Mouse (Mus musculus): ENCODE data around the gene Rgn. TPM values are rescaled to one million over a fixed set of nuclear protein-coding genes. Genes with fewer than 3 reads are reported as not detected.

The Rgn gene
- 0.52 TPM for polyA plus RNA-seq (2015; fragmentation: Illumina TruSeq; extraction: RNeasy Lipid Tissue Mini Kit (QIAGEN cat#74804); ENCODE audit: insufficient read depth, low read depth, low replicate concordance)

DNA sequence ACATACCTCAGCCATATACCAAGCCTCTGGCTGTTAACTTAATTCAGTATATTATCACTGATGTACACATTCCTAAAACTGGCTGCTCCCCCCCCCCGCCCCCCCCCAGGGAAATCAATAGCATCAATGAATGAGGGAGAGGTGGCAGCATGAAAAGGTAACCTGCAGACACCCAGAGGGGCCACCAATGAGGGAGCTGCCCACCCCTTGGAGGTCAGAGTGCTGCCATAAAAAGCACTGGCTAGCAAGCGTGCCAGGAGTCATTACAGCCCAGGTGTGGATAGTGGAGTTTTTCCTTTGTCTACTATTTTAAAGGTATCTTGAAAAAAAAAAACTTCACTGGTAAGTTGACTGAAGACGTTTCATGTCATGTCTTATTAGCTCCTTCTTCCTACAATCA, at the start of gene Rgn:
Gene Rgn, plus strand, starts transcription at position 256 of the 400 bp plus-strand sequence.

Other genes with a start within 250 kb of the Rgn start
- gene Rp2, start 185.3 kb upstream of the Rgn start, polyA plus RNA-seq (2015; fragmentation: Illumina TruSeq; extraction: RNeasy Lipid Tissue Mini Kit (QIAGEN cat#74804); ENCODE audit: insufficient read depth, low read depth, low replicate concordance) = 2.2 TPM
- gene Jade3, start 124.1 kb upstream of the Rgn start, polyA plus RNA-seq (2015; fragmentation: Illumina TruSeq; extraction: RNeasy Lipid Tissue Mini Kit (QIAGEN cat#74804); ENCODE audit: insufficient read depth, low read depth, low replicate concordance) = 2.9 TPM
- gene Rbm10, start 67.7 kb downstream of the Rgn start, polyA plus RNA-seq (2015; fragmentation: Illumina TruSeq; extraction: RNeasy Lipid Tissue Mini Kit (QIAGEN cat#74804); ENCODE audit: insufficient read depth, low read depth, low replicate concordance) = 13.7 TPM
- 65.9 TPM for gene Ndufb11, start 67.8 kb downstream of the Rgn start, polyA plus RNA-seq (2015; fragmentation: Illumina TruSeq; extraction: RNeasy Lipid Tissue Mini Kit (QIAGEN cat#74804); ENCODE audit: insufficient read depth, low read depth, low replicate concordance)
- gene Uba1, start 108.5 kb downstream of the Rgn start, polyA plus RNA-seq (2015; fragmentation: Illumina TruSeq; extraction: RNeasy Lipid Tissue Mini Kit (QIAGEN cat#74804); ENCODE audit: insufficient read depth, low read depth, low replicate concordance) = 45.4 TPM
- gene Cdk16, start 138.2 kb downstream of the Rgn start, polyA plus RNA-seq (2015; fragmentation: Illumina TruSeq; extraction: RNeasy Lipid Tissue Mini Kit (QIAGEN cat#74804); ENCODE audit: insufficient read depth, low read depth, low replicate concordance) = 35.8 TPM
- gene Usp11, start 154.1 kb downstream of the Rgn start, polyA plus RNA-seq (2015; fragmentation: Illumina TruSeq; extraction: RNeasy Lipid Tissue Mini Kit (QIAGEN cat#74804); ENCODE audit: insufficient read depth, low read depth, low replicate concordance) = 2.5 TPM
- 47.0 TPM for gene Araf, start 248.0 kb downstream of the Rgn start, polyA plus RNA-seq (2015; fragmentation: Illumina TruSeq; extraction: RNeasy Lipid Tissue Mini Kit (QIAGEN cat#74804); ENCODE audit: insufficient read depth, low read depth, low replicate concordance)

Data from pancreas, adult 10 weeks (tissue).